Mouse (Mus musculus) kidney, adult 2 months (tissue): Measurements from ENCODE around the gene Atoh8. TPM values are rescaled to one million over a fixed set of nuclear protein-coding genes. Genes with fewer than 3 reads are reported as not detected.

Experiments used
- DNase-seq: peaks from one replicate; pipeline ENCODE4 v3.0.0; 2021
- H3K27ac ChIP-seq: fragments of 200-500 bp; 2 replicates; pipeline ENCODE4 v1.5.1; 2012; ENCODE audit warnings: low read depth, low read length, control low read depth, inconsistent platforms; ENCODE audit not compliant: insufficient read depth
- H3K27me3 ChIP-seq: fragments of 200-500 bp; replicated peaks from 2 replicates; pipeline ENCODE4 v1.6.1; 2012; ENCODE audit warnings: mild to moderate bottlenecking, moderate library complexity, low read length, inconsistent platforms; ENCODE audit not compliant: control insufficient read depth, insufficient read depth
- H3K36me3 ChIP-seq: fragments of 200-500 bp; 2 replicates; pipeline ENCODE4 v1.6.1; 2012; ENCODE audit warnings: mild to moderate bottlenecking, moderate library complexity, low read length, inconsistent platforms; ENCODE audit not compliant: control insufficient read depth, insufficient read depth
- H3K4me1 ChIP-seq: fragments of 200-500 bp; 2 replicates; pipeline ENCODE4 v1.6.1; 2011; ENCODE audit warnings: low read length; ENCODE audit not compliant: control insufficient read depth, insufficient read depth
- H3K4me3 ChIP-seq: fragments of 200-500 bp; 2 replicates; pipeline ENCODE4 v1.5.1; 2011; ENCODE audit warnings: mild to moderate bottlenecking, low read depth, low read length, control low read depth; ENCODE audit not compliant: insufficient read depth
- CTCF ChIP-seq: fragments of 200-500 bp; conservative IDR thresholded peaks from 2 replicates; pipeline ENCODE4 v1.5.1; 2011; ENCODE audit warnings: low read depth, mild to moderate bottlenecking, control low read depth, low read length, moderate library complexity, mixed read lengths; ENCODE audit not compliant: insufficient read depth, insufficient read length
- POLR2A ChIP-seq: fragments of 200-500 bp; IDR thresholded peaks from one replicate; pipeline ENCODE4 v1.6.1; 2011; ENCODE audit warnings: low read depth, low read length, control low read depth
- WGBS: fragments of 180-500 bp; shearing (Covaris S2); methylation state at CpG from one replicate; pipeline ENCODE4 v1.1.7; 2018; 5-methylcytosine and 5-hydroxymethylcytosine counted together
- polyA plus RNA-seq: library from polyadenylated mRNA; depleted of rRNA; stranded (reverse); fragments of >200 nt; gene quantifications from 2 replicates; pipeline ENCODE4 v1.2.3, GENCODE M21; 2012; rRNA removed

Atoh8 gene
- polyA plus RNA-seq, 1 experiment = 7.7 TPM

GRCm38 (mm10) chr6:72162155-72162890 is 73.1 kb downstream of the Atoh8 start:
- Histone ChIP-seq H3K4me3 (no peak overlapping the region), H3K36me3 (no peaks in the 10 kb centered on the region), H3K4me1 (peaks cover 3% of the 10 kb centered on the region; the same call in 1 of the 2 replicates), H3K27me3 (no peaks in the 10 kb centered on the region), H3K27ac (peak overlapping the region; percentile 69)
- no peak for TF ChIP-seq POLR2A
- no peak for TF ChIP-seq CTCF
- peak; percentile 93 for DNase-seq
- WGBS = 11% methylated on average over 19 of the region's 19 CpGs

DNA sequence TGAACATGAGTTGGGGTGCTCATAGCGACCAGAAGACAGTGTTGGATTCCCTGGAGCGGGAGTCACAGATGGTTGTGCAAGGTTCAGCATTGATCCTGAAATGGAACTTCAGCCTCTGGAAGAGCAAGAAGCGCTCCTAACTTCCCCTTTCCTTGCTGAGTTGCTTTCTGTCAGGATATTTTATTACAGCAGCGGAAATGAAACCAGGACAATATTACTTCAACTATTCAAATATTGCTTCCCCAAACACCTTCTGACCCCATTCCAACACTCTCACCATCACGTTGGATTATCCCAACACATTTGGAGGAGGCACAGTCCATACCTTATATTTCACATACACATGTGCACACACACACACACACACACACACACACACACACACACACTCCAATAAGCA is 73.6 kb downstream of the Atoh8 start:
- peak; percentile 58 for DNase-seq
- H3K27me3 ChIP-seq = no peaks in the 10 kb centered on the region
- TF ChIP-seq CTCF (no peak), POLR2A (no peak)
- 51% methylated on average over 5 of the region's 5 CpGs for WGBS
- 0 out of 2 replicates have a peak overlapping the region, but pooled peaks have one; percentile 12 for H3K27ac ChIP-seq
- peaks cover 3% of the 10 kb centered on the region; the same call in 1 of the 2 replicates for H3K4me1 ChIP-seq
- H3K4me3 ChIP-seq = no peak overlapping the region
- H3K36me3 ChIP-seq = no peaks in the 10 kb centered on the region

GRCm38 (mm10) chr6:72160991-72161390 is 74.4 kb downstream of the Atoh8 start:
- Histone ChIP-seq H3K27me3 (no peaks in the 10 kb centered on the region), H3K4me3 (no peak overlapping the region), H3K36me3 (no peaks in the 10 kb centered on the region), H3K27ac (no peak overlapping the region), H3K4me1 (peaks cover 3% of the 10 kb centered on the region; the same call in 1 of the 2 replicates)
- WGBS = 78% methylated on average over 3 of the region's 3 CpGs
- no peak for DNase-seq
- TF ChIP-seq POLR2A (no peak), CTCF (no peak)

- Histone ChIP-seq H3K27ac (no peak overlapping the region), H3K27me3 (no peaks in the 10 kb centered on the region), H3K4me1 (peaks cover 3% of the 10 kb centered on the region; the same call in 1 of the 2 replicates), H3K4me3 (no peak overlapping the region), H3K36me3 (no peaks in the 10 kb centered on the region)
- TF ChIP-seq CTCF (no peak), POLR2A (no peak)
- no peak for DNase-seq
- WGBS = 68% methylated on average over 10 of the region's 10 CpGs
Observed at GRCm38 (mm10) chr6:72159861-72160395, 75.4 kb downstream of the Atoh8 start.

- H3K27me3 ChIP-seq = no peaks in the 10 kb centered on the region
- WGBS = 89% methylated on average over 8 of the region's 8 CpGs
- H3K36me3 ChIP-seq = no peaks in the 10 kb centered on the region
- no peak for DNase-seq
- TF ChIP-seq POLR2A (no peak), CTCF (no peak)
- no peak overlapping the region for H3K27ac ChIP-seq
- peaks cover 3% of the 10 kb centered on the region; the same call in 1 of the 2 replicates for H3K4me1 ChIP-seq
- H3K4me3 ChIP-seq = no peak overlapping the region
Observed at GRCm38 (mm10) chr6:72158966-72159764, 76.2 kb downstream of the Atoh8 start.

Other genes starting within 250 kb of the Atoh8 start
- 7.7 and 10.4 TPM in 2 replicates for gene St3gal5, start 138.0 kb downstream of the Atoh8 start, polyA plus RNA-seq
- gene Sftpb, start 69.0 kb upstream of the Atoh8 start, polyA plus RNA-seq = not detected in 2 replicates
- 17.8 and 18.2 TPM in 2 replicates for gene Usp39, start 109.6 kb upstream of the Atoh8 start, polyA plus RNA-seq
- 15.1 and 15.2 TPM in 2 replicates for gene 0610030E20Rik, start 111.7 kb upstream of the Atoh8 start, polyA plus RNA-seq
- gene Tmem150a, start 119.9 kb upstream of the Atoh8 start, polyA plus RNA-seq = 171 and 189 TPM in 2 replicates
- 176 and 192 TPM in 2 replicates for gene Rnf181, start 131.4 kb upstream of the Atoh8 start, polyA plus RNA-seq
- gene Vamp5, start 144.9 kb upstream of the Atoh8 start, polyA plus RNA-seq = 48.7 and 60.1 TPM in 2 replicates
- 368 and 453 TPM in 2 replicates for gene Vamp8, start 155.1 kb upstream of the Atoh8 start, polyA plus RNA-seq
- 17.9 and 21.9 TPM in 2 replicates for gene Ggcx, start 178.7 kb upstream of the Atoh8 start, polyA plus RNA-seq
- gene Mat2a, start 204.0 kb upstream of the Atoh8 start, polyA plus RNA-seq = 150 and 168 TPM in 2 replicates